Mouse (Mus musculus) neural tube, embryonic 15.5 days (tissue): ENCODE data around the gene Rbfox3. TPM values are rescaled to one million over a fixed set of nuclear protein-coding genes. Genes with fewer than 3 reads are reported as not detected.
A peak's percentile ranks its signal among the peaks of the same experiment; 100 is the strongest.

Source experiments
- ATAC-seq: fragments of 200-750 bp; cut with Nextera tagmentation; 2 replicates; pipeline ENCODE4 v1.8.0; 2017; ENCODE audit warnings: mild to moderate bottlenecking, moderate TSS enrichment, moderate library complexity; ENCODE audit not compliant: low FRiP score
- H3K27ac ChIP-seq: fragments of 300-500 bp; sonication (generic); replicated peaks from 2 replicates; pipeline ENCODE4 v1.5.1; 2015; ENCODE audit warnings: mild to moderate bottlenecking, inconsistent platforms
- H3K27me3 ChIP-seq: fragments of 300-500 bp; sonication (generic); replicated peaks from 2 replicates; pipeline ENCODE4 v1.6.1; 2015; ENCODE audit warnings: inconsistent platforms
- H3K36me3 ChIP-seq: fragments of 300-500 bp; sonication (generic); 2 replicates; pipeline ENCODE4 v1.6.1; 2015; ENCODE audit warnings: inconsistent platforms
- H3K4me1 ChIP-seq: fragments of 300-500 bp; sonication (generic); 2 replicates; pipeline ENCODE4 v1.6.1; 2015; ENCODE audit warnings: inconsistent platforms
- H3K4me2 ChIP-seq: fragments of 300-500 bp; sonication (generic); 2 replicates; pipeline ENCODE4 v1.6.1; 2015; ENCODE audit warnings: inconsistent platforms, mild to moderate bottlenecking, moderate library complexity
- H3K4me3 ChIP-seq: fragments of 300-500 bp; sonication (generic); replicated peaks from 2 replicates; pipeline ENCODE4 v1.5.1; 2015; ENCODE audit warnings: mild to moderate bottlenecking, inconsistent platforms
- H3K9ac ChIP-seq: fragments of 300-500 bp; sonication (generic); replicated peaks from 2 replicates; pipeline ENCODE4 v1.6.1; 2015; ENCODE audit warnings: mild to moderate bottlenecking, inconsistent platforms
- H3K9me3 ChIP-seq: fragments of 300-500 bp; sonication (generic); replicated peaks from 2 replicates; pipeline ENCODE4 v1.6.1; 2016; ENCODE audit warnings: inconsistent platforms
- WGBS: fragments of 180-500 bp; shearing (Covaris S2); methylation state at CpG from one replicate; pipeline ENCODE4 v1.1.7; 2015; ENCODE audit warnings: mixed read lengths; 5-methylcytosine and 5-hydroxymethylcytosine counted together
- polyA plus RNA-seq: library from polyadenylated mRNA; unstranded; fragments of >200 nt; fragmentation: Nextera tagmentation; extraction: Ambion mirVana; gene quantifications from 2 replicates; pipeline ENCODE4 v1.2.1, GENCODE M21; 2015

Gene Rbfox3
- polyA plus RNA-seq, 1 experiment from 2014 or later, result 99.8 TPM

DNA sequence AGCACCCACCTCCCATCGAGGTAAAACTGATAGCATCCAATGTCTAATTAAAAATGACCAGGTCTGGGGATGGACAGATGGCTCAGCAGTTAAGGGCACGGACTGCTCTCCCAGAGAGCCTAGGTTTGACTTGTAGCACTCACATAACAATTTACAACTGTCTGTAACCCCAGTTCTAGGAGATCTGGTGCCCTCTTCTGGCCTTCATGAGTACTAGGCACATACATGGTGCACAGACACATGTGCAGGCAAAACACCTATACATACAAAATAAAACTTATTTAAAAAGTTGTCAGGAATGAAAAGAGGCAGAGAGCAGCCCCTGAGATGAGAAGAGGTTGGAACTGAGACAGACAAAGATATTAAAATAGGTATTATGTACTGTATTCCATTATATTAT, 305.8 kb downstream of the Rbfox3 start:
- Histone ChIP-seq H3K4me1 (peaks cover 50% of the 10 kb centered on the region), H3K4me2 (no peak overlapping the region), H3K4me3 (no peak overlapping the region), H3K9me3 (no peaks in the 10 kb centered on the region), H3K27me3 (no peaks in the 10 kb centered on the region), H3K27ac (no peak overlapping the region), H3K9ac (no peak overlapping the region), H3K36me3 (no peaks in the 10 kb centered on the region)
- no peak for ATAC-seq
- WGBS, result 89% methylated on average over 2 of the region's 2 CpGs

GRCm38 (mm10) chr11:118604206-118604605, 307.2 kb downstream of the Rbfox3 start:
- Histone ChIP-seq H3K36me3 (no peaks in the 10 kb centered on the region), H3K4me1 (peaks cover 48% of the 10 kb centered on the region), H3K4me3 (no peak overlapping the region), H3K9ac (no peak overlapping the region), H3K27me3 (no peaks in the 10 kb centered on the region), H3K27ac (0 out of 2 replicates have a peak overlapping the region, but pooled peaks have one; percentile 28), H3K9me3 (no peaks in the 10 kb centered on the region), H3K4me2 (no peak overlapping the region)
- 33% methylated on average over 6 of the region's 6 CpGs for WGBS
- ATAC-seq, result no peak

DNA sequence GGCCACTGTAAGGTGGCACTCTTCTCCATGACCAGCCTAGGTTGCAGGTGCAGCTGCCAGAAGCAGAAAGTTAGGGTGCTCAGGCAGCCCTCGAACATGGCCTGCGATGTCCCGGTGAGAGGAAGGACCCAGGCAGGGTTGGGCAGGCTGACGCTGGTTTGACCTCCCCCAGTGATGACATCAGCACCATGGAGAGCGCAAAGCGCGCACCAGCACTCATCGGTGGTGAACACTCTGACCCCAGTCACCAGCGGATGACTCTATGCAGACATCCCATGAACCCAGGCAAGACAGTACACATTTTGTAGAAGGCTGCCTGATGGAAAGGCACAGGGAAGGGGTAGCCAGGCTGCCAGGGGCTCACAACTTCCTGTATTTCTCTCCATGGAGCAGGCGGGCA, 308.3 kb downstream of the Rbfox3 start:
- no peak overlapping the region for H3K27ac ChIP-seq
- H3K27me3 ChIP-seq, result no peaks in the 10 kb centered on the region
- no peak for ATAC-seq
- 11% methylated on average over 10 of the region's 10 CpGs for WGBS
- no peak overlapping the region for H3K4me3 ChIP-seq
- H3K4me1 ChIP-seq, result peaks cover 46% of the 10 kb centered on the region
- H3K4me2 ChIP-seq, result no peak overlapping the region
- no peaks in the 10 kb centered on the region for H3K9me3 ChIP-seq
- H3K9ac ChIP-seq, result no peak overlapping the region
- no peaks in the 10 kb centered on the region for H3K36me3 ChIP-seq

DNA sequence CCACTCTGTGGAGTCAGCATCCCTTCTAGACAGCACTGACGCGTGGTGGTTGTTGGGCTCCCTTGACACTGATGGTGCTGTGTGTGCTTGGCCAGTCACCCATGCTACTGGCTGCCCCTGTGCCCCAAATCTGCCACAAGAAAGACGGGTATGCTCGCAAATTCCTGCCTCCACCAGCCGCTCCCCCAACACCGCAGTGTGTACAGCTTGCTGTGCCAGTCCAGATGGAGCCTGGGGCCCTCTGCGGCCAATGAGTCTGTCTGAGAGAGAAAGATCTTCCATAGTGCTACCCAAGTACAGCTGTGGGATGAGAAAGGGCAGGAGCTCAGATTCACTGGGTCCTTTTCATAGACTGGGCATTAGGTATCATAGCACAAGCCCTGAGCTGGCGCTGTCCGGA, 309.9 kb downstream of the Rbfox3 start:
- Histone ChIP-seq H3K4me2 (no peak overlapping the region), H3K4me3 (no peak overlapping the region), H3K27ac (peak overlapping the region; percentile 63), H3K27me3 (no peaks in the 10 kb centered on the region), H3K9me3 (no peaks in the 10 kb centered on the region), H3K4me1 (peaks cover 46% of the 10 kb centered on the region), H3K9ac (0 out of 2 replicates have a peak overlapping the region, but pooled peaks have one; percentile 14), H3K36me3 (no peaks in the 10 kb centered on the region)
- WGBS, result 58% methylated on average over 9 of the region's 9 CpGs
- no peak for ATAC-seq

DNA sequence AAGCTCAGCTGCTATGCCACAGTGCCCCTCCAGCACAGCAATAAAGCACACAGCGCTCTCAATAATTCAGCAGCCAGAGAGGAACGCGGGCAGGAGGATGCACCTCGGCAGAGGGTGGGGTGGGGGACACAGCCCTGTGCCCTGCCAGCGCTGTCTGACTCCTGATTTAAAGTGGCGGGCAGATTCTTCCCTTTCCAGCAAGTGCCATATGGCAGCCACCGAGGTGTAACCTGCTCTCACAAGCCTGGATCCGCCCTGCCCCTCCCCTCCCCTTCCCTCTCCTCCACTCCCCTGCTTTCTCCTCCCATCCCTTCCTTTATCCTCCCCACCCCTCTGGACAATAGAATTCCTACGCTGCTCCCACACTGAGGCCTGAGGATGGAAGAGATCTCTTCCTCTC, 311.2 kb downstream of the Rbfox3 start:
- H3K27ac ChIP-seq, result peak overlapping the region; percentile 56
- no peak overlapping the region for H3K4me3 ChIP-seq
- H3K27me3 ChIP-seq, result no peaks in the 10 kb centered on the region
- H3K4me1 ChIP-seq, result peaks cover 46% of the 10 kb centered on the region
- H3K9me3 ChIP-seq, result no peaks in the 10 kb centered on the region
- ATAC-seq, result peak; percentile 54
- peak overlapping the region; percentile 27 for H3K4me2 ChIP-seq
- H3K9ac ChIP-seq, result 0 out of 2 replicates have a peak overlapping the region, but pooled peaks have one; percentile 15
- under 1% methylated on average over 9 of the region's 9 CpGs for WGBS
- H3K36me3 ChIP-seq, result no peaks in the 10 kb centered on the region

DNA sequence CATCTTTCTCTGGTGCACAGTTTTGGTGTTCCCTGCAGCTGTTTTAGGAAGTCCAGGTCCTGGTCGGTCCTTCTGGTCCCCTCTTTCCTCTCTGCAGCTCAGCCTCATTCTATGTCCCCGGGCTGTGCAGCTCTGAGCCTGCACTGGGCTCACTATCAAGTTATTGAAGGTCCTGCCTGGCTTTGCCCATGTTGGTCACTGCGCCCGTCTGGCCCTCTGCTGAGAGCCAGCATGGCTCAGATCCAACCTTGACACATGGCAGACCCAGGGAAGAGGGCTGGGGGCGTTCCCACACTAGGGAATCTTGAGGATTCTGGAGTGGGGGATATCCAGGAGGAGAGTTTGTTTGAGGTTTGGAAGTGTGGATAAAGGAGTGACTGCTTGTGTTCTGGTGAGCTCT, 312.7 kb downstream of the Rbfox3 start:
- Histone ChIP-seq H3K4me3 (no peak overlapping the region), H3K4me1 (peaks cover 33% of the 10 kb centered on the region), H3K36me3 (no peaks in the 10 kb centered on the region), H3K9me3 (no peaks in the 10 kb centered on the region), H3K27me3 (no peaks in the 10 kb centered on the region), H3K27ac (no peak overlapping the region), H3K9ac (no peak overlapping the region), H3K4me2 (no peak overlapping the region)
- ATAC-seq, result no peak
- 74% methylated on average over 5 of the region's 5 CpGs for WGBS

GRCm38 (mm10) chr11:118584826-118585225, 326.6 kb downstream of the Rbfox3 start:
- WGBS, result 11% methylated on average over 15 of the region's 15 CpGs
- ATAC-seq, result no peak
- Histone ChIP-seq H3K36me3 (no peaks in the 10 kb centered on the region), H3K4me2 (no peak overlapping the region), H3K9ac (no peak overlapping the region), H3K9me3 (no peaks in the 10 kb centered on the region), H3K27me3 (no peaks in the 10 kb centered on the region), H3K4me3 (no peak overlapping the region), H3K27ac (no peak overlapping the region), H3K4me1 (peaks cover 30% of the 10 kb centered on the region)

DNA sequence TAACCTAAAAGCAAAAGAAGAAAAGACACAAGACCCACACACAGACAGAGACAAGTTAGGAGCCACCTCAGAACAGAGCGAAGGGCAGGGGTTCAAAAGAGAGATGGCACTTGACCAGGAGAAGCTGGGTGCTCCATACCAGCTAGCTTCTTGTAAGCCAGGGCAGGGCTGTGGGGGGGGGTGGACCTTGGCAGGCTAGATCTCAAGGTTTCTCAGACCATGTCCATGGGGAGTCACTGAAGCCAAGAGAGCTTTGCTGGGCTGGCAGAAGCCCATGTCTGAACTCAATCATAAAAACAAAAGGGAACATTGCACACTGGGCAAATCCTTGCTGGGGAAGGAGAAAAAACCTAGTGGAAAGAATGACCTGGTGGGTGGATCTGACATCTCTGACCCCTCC, 327.4 kb downstream of the Rbfox3 start:
- H3K4me2 ChIP-seq, result no peak overlapping the region
- H3K27me3 ChIP-seq, result no peaks in the 10 kb centered on the region
- H3K9ac ChIP-seq, result no peak overlapping the region
- no peak overlapping the region for H3K4me3 ChIP-seq
- H3K4me1 ChIP-seq, result peaks cover 33% of the 10 kb centered on the region
- no peaks in the 10 kb centered on the region for H3K36me3 ChIP-seq
- ATAC-seq, result no peak
- no peaks in the 10 kb centered on the region for H3K9me3 ChIP-seq
- 96% methylated on average over 1 of the region's 1 CpGs for WGBS
- H3K27ac ChIP-seq, result no peak overlapping the region

- Histone ChIP-seq H3K4me2 (no peak overlapping the region), H3K27ac (no peak overlapping the region), H3K4me1 (peaks cover 36% of the 10 kb centered on the region), H3K36me3 (no peaks in the 10 kb centered on the region), H3K9ac (no peak overlapping the region), H3K4me3 (no peak overlapping the region), H3K27me3 (no peaks in the 10 kb centered on the region), H3K9me3 (no peaks in the 10 kb centered on the region)
- ATAC-seq, result no peak
- WGBS, result 74% methylated on average over 8 of the region's 8 CpGs
These were observed 327.8 kb downstream of the Rbfox3 start for GRCm38 (mm10) chr11:118583573-118583972.

GRCm38 (mm10) chr11:118581019-118581418, 330.4 kb downstream of the Rbfox3 start:
- Histone ChIP-seq H3K4me1 (peaks cover 61% of the 10 kb centered on the region), H3K27me3 (no peaks in the 10 kb centered on the region), H3K9me3 (no peaks in the 10 kb centered on the region), H3K4me2 (no peak overlapping the region), H3K9ac (no peak overlapping the region), H3K4me3 (no peak overlapping the region), H3K27ac (peak overlapping the region; percentile 77), H3K36me3 (no peaks in the 10 kb centered on the region)
- WGBS, result 35% methylated on average over 4 of the region's 4 CpGs
- no peak for ATAC-seq

GRCm38 (mm10) chr11:118579622-118580021, 331.8 kb downstream of the Rbfox3 start:
- H3K9ac ChIP-seq, result no peak overlapping the region
- no peaks in the 10 kb centered on the region for H3K27me3 ChIP-seq
- 78% methylated on average over 8 of the region's 8 CpGs for WGBS
- H3K4me2 ChIP-seq, result no peak overlapping the region
- no peaks in the 10 kb centered on the region for H3K36me3 ChIP-seq
- no peak overlapping the region for H3K4me3 ChIP-seq
- H3K4me1 ChIP-seq, result peaks cover 69% of the 10 kb centered on the region
- no peaks in the 10 kb centered on the region for H3K9me3 ChIP-seq
- no peak for ATAC-seq
- H3K27ac ChIP-seq, result no peak overlapping the region

DNA sequence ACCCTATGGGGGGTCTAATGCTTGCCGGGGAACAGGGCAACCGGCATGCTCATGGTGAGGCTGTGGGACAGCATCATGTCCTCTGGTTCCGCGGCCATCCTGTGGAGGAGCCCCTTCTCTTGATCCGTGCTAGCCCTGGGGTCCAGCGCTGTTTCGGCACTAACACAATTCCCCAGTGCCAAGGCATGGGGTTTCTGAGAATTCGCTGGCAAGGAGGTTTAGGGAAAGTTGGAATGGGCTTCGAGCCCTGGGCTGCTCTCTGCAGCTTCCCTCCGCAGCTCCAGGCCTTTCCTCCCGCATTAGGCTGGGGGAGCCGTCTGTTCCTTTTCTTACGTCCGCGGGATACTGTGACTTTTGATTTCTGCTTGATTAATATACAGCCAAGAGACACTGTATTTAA, 334.1 kb downstream of the Rbfox3 start:
- H3K27me3 ChIP-seq, result peaks cover 8% of the 10 kb centered on the region; the same call in 1 of the 2 replicates
- ATAC-seq, result no peak
- 53% methylated on average over 15 of the region's 15 CpGs for WGBS
- H3K4me1 ChIP-seq, result peaks cover 76% of the 10 kb centered on the region
- H3K36me3 ChIP-seq, result no peaks in the 10 kb centered on the region
- no peak overlapping the region for H3K4me3 ChIP-seq
- no peak overlapping the region for H3K9ac ChIP-seq
- no peak overlapping the region for H3K27ac ChIP-seq
- H3K9me3 ChIP-seq, result no peaks in the 10 kb centered on the region
- H3K4me2 ChIP-seq, result no peak overlapping the region

GRCm38 (mm10) chr11:118576611-118577010, 334.8 kb downstream of the Rbfox3 start:
- Histone ChIP-seq H3K4me2 (no peak overlapping the region), H3K4me1 (peaks cover 70% of the 10 kb centered on the region), H3K27ac (no peak overlapping the region), H3K9me3 (no peaks in the 10 kb centered on the region), H3K9ac (no peak overlapping the region), H3K27me3 (peaks cover 13% of the 10 kb centered on the region), H3K36me3 (no peaks in the 10 kb centered on the region), H3K4me3 (no peak overlapping the region)
- whole genome bisulfite sequencing, result 34% methylated on average over 8 of the region's 8 CpGs
- no peak for ATAC-seq
